Mouse (Mus musculus): ENCODE measurements around the gene Il9r. TPM values are rescaled to one million over a fixed set of nuclear protein-coding genes. Genes with fewer than 3 reads are reported as not detected.

The Il9r gene
- total RNA-seq, 2 experiments from 2014 or later, result not detected

- no peak for TF ChIP-seq CTCF (IDR thresholded peaks at IDR 0.05)
- Histone ChIP-seq H3K27ac (no peak overlapping the region), H3K4me3 (no peak overlapping the region)
- DNase-seq, result no peak
- intact Hi-C loops (cut with DNase I), result no loop called here
Measured at GRCm38 (mm10) chr11:32159176-32159575, 40.9 kb downstream of the Il9r start.

- intact Hi-C loops (cut with DNase I), result no loop called here
- no peak overlapping the region for H3K4me3 ChIP-seq
- TF ChIP-seq CTCF (IDR thresholded peaks at IDR 0.05), result no peak
- no peak for DNase-seq
- H3K27ac ChIP-seq, result no peak overlapping the region
Measured at GRCm38 (mm10) chr11:32157791-32158594, 42.1 kb downstream of the Il9r start.

DNA sequence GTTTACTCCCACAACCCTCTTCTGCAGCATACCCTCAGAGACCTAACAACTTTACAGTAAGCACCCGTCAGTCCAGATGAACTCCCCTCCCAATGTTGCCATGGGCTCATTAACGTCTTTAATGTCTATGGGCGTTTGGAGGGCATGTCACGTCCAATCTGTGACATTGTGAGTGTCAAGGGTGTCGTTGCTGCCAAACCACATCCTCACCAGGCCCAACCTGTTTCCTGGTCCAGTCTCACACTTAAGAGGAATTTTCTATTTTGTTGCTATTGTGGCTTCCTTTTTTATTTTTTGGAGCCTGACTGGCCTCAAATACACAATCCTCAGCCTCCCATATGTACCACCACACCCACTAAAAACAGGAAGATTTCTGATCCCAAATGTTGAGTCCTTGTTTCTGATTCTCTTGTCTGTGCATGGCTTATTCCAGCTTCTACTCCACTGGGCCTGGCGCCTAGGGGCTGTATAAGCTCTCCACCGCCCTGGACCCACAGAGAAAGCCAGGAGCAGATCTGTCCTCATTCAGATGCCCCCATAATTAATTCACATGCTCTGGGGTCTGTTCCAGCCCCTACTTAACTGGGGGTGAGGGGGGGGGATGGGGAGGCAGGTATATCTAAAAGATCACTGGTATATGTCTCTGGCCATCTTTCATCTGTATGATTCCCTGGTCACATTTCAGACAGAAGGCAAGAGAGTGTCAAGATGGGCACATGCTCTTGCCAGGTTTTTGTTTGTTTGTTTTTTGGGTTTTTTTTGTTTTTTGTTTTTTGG, 43.0 kb downstream of the Il9r start:
- Histone ChIP-seq H3K27ac (no peak overlapping the region), H3K4me3 (no peak overlapping the region)
- TF ChIP-seq CTCF (IDR thresholded peaks at IDR 0.05), result no peak
- DNase-seq, result no peak
- intact Hi-C loops (cut with DNase I), result no loop called here

DNA sequence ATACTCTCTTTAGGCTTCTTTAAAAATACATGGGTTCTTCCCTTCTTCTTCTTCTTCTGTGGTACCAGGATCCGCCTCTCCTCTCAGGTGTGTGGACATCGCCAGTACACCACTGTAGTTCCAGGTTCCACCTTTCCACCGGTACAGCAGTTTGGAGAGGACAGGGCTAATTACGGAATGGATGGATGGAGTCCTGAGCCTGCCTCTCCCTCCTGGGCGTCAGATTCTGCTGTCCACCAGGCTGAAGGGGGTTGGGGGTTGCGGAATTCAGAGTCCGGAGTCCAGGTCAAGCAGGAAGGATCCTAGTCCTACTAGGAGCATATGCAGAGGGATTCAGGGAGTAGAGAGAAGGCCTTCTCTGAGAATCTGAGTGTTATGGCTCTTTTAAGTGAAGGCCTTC, 46.9 kb downstream of the Il9r start:
- H3K4me3 ChIP-seq, result no peak overlapping the region
- no peak for TF ChIP-seq CTCF (IDR thresholded peaks at IDR 0.05)
- no peak for DNase-seq
- H3K27ac ChIP-seq, result no peak overlapping the region
- intact Hi-C loops (cut with DNase I), result no loop called here

DNA sequence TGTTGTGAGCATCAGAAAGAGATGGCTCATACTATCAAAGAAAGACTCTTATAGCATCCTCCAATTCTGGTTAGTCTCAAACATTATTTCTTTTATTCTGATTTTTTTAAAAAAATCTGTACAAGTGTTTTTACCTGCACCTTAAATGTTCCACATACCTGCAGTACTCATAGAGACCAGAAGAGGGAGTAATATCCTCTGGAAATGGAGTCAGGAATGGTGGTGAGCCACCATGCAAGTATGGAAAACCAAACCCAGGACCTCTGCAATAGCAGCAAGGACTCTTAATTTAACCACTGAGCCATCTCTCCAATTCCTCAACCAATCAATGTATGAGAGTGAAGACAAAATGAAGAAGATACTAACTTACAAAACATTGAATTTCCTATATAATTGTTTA, 47.3 kb downstream of the Il9r start:
- Histone ChIP-seq H3K27ac (no peak overlapping the region), H3K4me3 (no peak overlapping the region)
- DNase-seq, result no peak
- peak; percentile 45 for TF ChIP-seq CTCF (IDR thresholded peaks at IDR 0.05)
- intact Hi-C loops (cut with DNase I), result no loop called here

GRCm38 (mm10) chr11:32151243-32151642, 48.8 kb downstream of the Il9r start:
- Histone ChIP-seq H3K4me3 (no peak overlapping the region), H3K27ac (no peak overlapping the region)
- intact Hi-C loops (cut with DNase I), result no loop called here
- no peak for TF ChIP-seq CTCF (IDR thresholded peaks at IDR 0.05)
- no peak for DNase-seq

GRCm38 (mm10) chr11:32149605-32150004, 50.5 kb downstream of the Il9r start:
- no peak for TF ChIP-seq CTCF (IDR thresholded peaks at IDR 0.05)
- no peak overlapping the region for H3K4me3 ChIP-seq
- intact Hi-C loops (cut with DNase I), result no loop called here
- DNase-seq, result no peak
- no peak overlapping the region for H3K27ac ChIP-seq

- TF ChIP-seq CTCF (IDR thresholded peaks at IDR 0.05), result no peak
- no peak overlapping the region for H3K27ac ChIP-seq
Measured at GRCm38 (mm10) chr11:32142771-32143170, 57.3 kb downstream of the Il9r start.

GRCm38 (mm10) chr11:32141627-32142586, 58.2 kb downstream of the Il9r start:
- intact Hi-C loops (cut with DNase I), result no loop called here
- no peak for TF ChIP-seq CTCF (IDR thresholded peaks at IDR 0.05)
- no peak overlapping the region for H3K27ac ChIP-seq
- H3K4me3 ChIP-seq, result no peak overlapping the region
- DNase-seq, result no peak

More at GRCm38 (mm10) chr11:32142771-32143170, 57.3 kb downstream of the Il9r start:
- no peak overlapping the region for H3K4me3 ChIP-seq
- DNase-seq, result no peak
- intact Hi-C loops (cut with DNase I), result no loop called here

DNA sequence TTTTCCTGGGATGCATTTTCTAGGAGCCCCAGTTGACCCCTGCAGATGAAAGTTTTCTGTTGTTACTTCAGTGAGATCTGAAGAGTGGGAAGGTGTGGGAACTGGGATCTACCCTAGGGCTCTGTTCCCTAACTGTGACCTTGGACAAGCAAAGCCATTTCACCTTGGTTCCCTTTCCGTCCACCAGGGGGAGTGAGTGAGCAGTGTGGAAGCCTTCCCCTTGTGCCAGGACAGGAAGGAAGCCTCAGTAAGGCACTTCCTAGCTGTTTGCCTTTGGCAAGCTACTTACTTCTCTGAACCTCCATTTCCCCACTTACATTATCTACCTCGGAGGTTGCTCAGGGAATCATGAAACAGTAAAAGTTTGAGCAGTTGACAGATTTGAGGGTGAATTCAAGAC, 59.0 kb downstream of the Il9r start:
- H3K27ac ChIP-seq, result no peak overlapping the region
- TF ChIP-seq CTCF (IDR thresholded peaks at IDR 0.05), result peak; percentile 80
- intact Hi-C loops (cut with DNase I), result no loop called here
- DNase-seq, result peak; percentile 52
- H3K4me3 ChIP-seq, result no peak overlapping the region

- DNase-seq, result no peak
- Histone ChIP-seq H3K4me3 (no peak overlapping the region), H3K27ac (no peak overlapping the region)
- no peak for TF ChIP-seq CTCF (IDR thresholded peaks at IDR 0.05)
- intact Hi-C loops (cut with DNase I), result no loop called here
Measured at GRCm38 (mm10) chr11:32139528-32139961, 60.5 kb downstream of the Il9r start.

DNA sequence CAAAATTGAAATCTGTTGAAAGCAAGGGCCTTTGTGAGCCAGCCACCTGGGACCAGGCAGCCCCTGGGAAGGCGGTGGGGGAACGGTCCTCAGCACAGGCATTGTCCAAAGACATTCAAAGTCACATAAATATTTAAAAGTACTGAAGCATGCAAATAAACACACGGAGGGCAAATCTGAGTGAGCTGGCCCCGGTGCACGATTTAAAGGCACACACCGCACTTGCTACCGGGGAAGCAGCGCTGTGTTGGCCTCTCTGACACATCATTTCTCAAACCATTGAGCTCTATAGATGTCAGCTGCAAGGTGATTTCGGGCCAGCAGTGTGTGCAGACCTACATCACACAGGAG, 61.5 kb downstream of the Il9r start:
- intact Hi-C loops (cut with DNase I), result no loop called here
- no peak for TF ChIP-seq CTCF (IDR thresholded peaks at IDR 0.05)
- no peak for DNase-seq
- Histone ChIP-seq H3K4me3 (no peak overlapping the region), H3K27ac (no peak overlapping the region)

Measured in gastrocnemius, adult 2 months (tissue).